Mouse (Mus musculus) CD8-positive naive resting alpha-beta T cell, adult 2 months (primary cell): ENCODE measurements around the gene Btbd18.
A peak's percentile ranks its signal among the peaks of the same experiment; 100 is the strongest.

ENCODE experiments used
- DNase-seq, 2 experiments: peaks; one replicate each; pipeline ENCODE4 v3.0.0; 2022; ENCODE audit warnings: low read depth in 2 of 2, low spot score in 2 of 2

The Btbd18 gene

GRCm38 (mm10) chr2:84703497-84703896, 44.6 kb downstream of the Btbd18 start:
- no peak for DNase-seq

DNA sequence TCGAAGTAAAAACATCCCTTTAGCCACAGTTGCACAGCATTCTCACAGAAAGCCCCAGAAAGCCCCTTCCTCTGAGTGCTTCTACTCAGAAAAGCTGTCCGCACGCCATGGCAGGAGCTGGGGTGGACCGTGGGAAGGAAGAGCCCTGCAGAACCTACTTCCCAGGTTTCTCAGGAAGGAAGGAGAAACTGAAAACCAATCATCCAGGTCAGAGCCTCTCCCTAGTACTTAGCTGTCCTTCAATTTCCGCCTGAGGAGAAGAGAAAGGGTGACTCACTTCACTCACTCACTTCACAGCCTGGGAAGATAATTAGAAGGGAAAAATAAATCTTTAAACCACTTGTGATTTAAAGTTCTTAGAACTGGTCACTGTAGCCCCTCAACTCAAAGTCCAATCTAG, 45.5 kb downstream of the Btbd18 start:
- no peak for DNase-seq

DNA sequence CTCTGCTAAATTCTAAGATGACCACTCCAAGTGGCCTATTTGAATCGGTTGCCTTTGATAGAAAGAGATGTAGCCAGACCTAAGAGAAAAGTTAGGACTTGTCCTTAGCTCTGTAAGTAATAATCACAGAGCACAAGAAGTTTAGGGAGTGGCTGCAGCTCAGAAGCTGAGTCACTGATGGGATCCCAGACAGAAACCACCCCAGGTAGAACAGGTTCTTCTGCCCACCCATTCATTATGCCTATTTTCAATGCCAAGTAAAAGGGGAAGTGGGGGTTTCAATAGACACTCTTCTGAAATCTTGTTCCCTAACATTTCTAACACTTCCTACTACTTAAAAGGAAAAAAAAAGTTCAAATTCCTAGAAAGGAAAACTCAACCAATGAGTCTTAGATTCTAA, 46.4 kb downstream of the Btbd18 start:
- DNase-seq, result no peak

DNA sequence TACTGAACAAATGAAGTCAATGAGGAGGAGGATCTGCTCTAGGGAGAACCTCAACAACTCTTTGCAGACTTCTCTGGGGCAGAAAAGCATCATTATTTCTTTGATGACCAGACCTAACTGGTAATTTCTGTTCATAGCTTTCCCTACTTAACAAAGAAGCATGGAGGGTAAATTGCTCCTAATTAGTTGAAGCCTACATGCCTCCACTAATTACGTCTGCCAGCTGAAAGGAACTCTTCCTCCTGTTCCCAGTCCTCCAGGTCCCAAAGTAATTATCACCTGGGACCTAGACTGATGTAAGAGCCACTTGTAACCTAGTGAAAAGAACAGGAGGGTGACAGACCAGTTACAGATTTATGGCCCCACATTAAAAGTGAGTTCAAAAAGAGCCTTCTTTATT, 48.6 kb downstream of the Btbd18 start:
- no peak for DNase-seq

GRCm38 (mm10) chr2:84711898-84712297, 53.0 kb downstream of the Btbd18 start:
- no peak for DNase-seq

GRCm38 (mm10) chr2:84714422-84714810, 55.5 kb downstream of the Btbd18 start:
- no peak for DNase-seq

DNA sequence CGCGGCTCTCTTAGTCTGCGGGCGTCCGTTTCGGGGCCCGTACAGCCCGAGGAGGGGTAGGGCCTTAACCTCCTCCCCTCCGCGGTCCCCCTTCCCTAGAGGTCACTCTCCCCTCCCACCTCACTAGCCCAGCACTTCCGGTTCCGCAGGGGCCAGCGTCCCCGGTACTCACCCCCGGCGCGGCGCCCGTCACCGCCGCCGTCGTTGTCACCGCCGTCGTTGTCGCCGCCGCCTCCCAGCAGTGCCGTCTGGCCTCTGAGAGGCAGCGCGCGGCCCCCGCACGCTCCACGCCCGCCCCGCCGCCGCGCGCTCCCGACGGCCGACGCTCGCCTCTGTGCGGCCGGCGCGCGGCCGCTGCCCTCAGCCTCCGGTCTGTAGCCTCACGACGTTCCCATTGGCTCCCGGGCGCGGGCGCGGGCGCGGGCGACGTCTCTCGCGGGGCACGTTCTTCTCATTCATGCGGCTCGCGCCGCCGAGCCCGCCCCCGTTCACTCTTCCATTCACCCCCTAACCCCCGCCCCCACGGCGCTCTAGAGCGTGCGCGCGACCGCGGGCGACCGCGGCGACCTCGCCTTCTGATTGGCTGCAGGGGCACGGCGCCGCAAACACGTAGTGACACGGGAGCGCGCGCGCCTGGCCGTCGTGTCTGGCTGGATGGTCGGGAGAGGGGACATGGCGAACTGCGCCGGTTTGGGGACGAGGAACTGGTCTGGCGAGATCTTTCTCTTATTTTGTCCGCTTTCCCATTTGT, 56.1 kb downstream of the Btbd18 start, which contains the start of gene Zdhhc5:
TSS of gene Zdhhc5 (minus strand) at position 370 of the 751 bp plus-strand sequence.
- DNase-seq, result peak; percentile 99

DNA sequence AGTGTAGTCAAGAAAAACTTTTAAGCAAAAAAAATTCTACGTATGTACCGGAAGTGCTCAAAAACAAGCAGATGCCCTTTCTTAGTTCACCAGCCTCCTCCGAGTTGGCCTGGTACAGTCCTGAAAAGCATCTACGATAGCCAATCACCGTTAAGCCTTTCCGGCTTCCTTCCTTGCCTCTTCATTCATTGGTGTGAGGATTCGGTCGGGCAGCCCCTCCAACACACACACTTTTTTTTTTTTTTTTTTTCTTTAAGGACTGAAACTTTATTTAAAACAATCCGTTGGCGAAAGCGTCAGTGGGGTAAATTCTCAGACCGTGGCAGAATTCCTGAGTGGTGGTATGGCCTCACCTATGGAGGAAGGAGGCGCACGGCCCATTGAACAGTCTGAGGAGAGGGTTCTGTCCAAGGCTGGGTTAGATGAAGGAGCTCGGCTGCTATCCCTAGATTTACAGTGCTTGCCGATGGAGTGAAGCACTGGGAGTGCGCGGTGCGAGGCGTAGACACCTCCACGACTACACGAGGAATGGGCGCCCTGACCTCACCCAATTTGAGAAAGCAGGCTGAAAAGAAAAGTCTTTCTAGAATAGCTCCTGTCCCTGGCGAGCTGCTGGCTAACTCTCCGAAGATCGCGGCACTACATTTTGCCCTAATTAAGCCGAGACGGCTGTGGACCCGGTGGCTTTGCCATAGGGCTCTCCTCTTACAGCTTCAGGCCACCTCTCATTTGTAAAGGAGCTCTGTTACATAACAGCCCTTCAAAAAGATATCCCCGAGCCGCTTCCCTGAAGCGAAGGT, 56.9 kb downstream of the Btbd18 start:
- DNase-seq, result peak in 1 of 2 experiments; percentile 63

GRCm38 (mm10) chr2:84716423-84717355, 57.8 kb downstream of the Btbd18 start:
- no peak for DNase-seq

DNA sequence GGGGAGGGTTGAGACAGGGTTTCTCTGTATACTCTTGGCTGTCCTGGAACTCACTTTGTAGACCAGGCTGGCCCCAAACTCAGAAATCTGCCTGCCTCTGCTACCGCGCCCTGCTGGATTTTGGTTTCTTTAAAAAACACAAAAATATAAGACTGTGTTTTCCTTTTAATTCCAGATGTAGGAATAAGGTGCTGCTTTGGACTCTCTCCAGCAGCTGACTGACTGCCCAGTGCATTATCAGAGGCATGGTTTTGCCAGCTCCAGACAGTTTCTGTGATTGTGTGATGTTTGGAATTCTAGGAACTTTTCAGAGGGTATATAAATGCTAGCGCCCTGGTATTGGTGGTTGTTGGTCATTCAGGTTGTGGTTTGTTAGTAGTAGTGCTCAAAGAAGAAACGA, 58.5 kb downstream of the Btbd18 start:
- DNase-seq, result no peak
